Mouse (Mus musculus) E14TG2a.4 (cell line): ENCODE measurements around the gene Nob1.

ENCODE experiments used
- CTCF ChIP-seq: conservative IDR thresholded peaks from 2 replicates; pipeline ENCODE4 v1.5.1; 2014; ENCODE audit warnings: low read length
- NANOG ChIP-seq: IDR thresholded peaks from 2 replicates; pipeline ENCODE4 v1.6.1; 2014; ENCODE audit warnings: borderline replicate concordance, low read length, mixed read lengths
- POU5F1 ChIP-seq: IDR thresholded peaks from 2 replicates; pipeline ENCODE4 v1.6.1; 2014; ENCODE audit warnings: low read length, borderline replicate concordance

- TF ChIP-seq CTCF (no peak), POU5F1 (no peak), NANOG (no peak)
Measured at GRCm38 (mm10) chr8:107384651-107385050, 40.2 kb downstream of the Nob1 start.
